Mouse (Mus musculus): ENCODE data around the gene Olfr45. TPM values are rescaled to one million over a fixed set of nuclear protein-coding genes. Genes with fewer than 3 reads are reported as not detected.
"Not testable (repeated sequence)": the region's sequence is repeated elsewhere in the genome, so short reads cannot be mapped to it uniquely, and the experiment has no call there.

Gene Olfr45
- not detected in 2 replicates for polyA plus RNA-seq (2014; fragmentation: Nextera tagmentation; extraction: Ambion mirVana)

DNA sequence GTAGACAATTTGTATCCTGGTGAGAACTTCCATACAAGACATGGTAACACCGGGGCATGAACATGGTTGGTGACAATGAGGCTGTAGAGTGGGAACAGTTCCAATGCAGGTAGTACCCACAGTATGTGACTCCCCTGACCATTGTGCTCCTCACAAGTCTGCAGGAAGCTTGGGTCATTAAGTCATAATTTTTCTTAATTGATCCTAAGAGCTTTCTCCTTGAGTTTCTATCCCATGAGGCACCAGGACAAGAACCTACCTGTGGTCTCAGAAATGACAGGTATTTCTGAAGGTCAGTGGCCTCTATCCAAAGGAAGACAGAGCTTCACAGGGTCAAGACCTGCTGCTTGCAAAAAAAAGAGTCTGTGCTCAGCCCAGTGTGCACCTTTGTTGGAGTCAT is at the start of gene Olfr45:
Gene Olfr45, plus strand, starts transcription at position 301 of the 400 bp plus-strand sequence.
- H3K9me3 ChIP-seq (replicated peaks; ENCODE audit: control insufficient read depth, low read length), result no peaks in the 10 kb centered on the region
- DNase-seq (ENCODE audit: low spot score), result no peak
- no peak within 1 kb of the TSS for H3K27ac ChIP-seq (ENCODE audit: low read depth, low read length)
- ATAC-seq, result no peak
- 86% methylated on average over 1 of the region's 1 CpGs for WGBS
- no peaks in the 10 kb centered on the region for H3K27me3 ChIP-seq (replicated peaks; ENCODE audit: control insufficient read depth, insufficient read depth, low read length)
- H3K4me1 ChIP-seq (ENCODE audit: control insufficient read depth, insufficient read depth, low read length), result no peaks in the 10 kb centered on the region
- no peak within 1 kb of the TSS for H3K4me2 ChIP-seq (ENCODE audit: low read length)
- H3K9ac ChIP-seq (ENCODE audit: low read length), result no peak within 1 kb of the TSS
- H3K36me3 ChIP-seq (ENCODE audit: control insufficient read depth, insufficient read depth, low read length), result no peaks in the 10 kb centered on the region
- no peak within 1 kb of the TSS for H3K4me3 ChIP-seq (ENCODE audit: low read depth, low read length)

DNA sequence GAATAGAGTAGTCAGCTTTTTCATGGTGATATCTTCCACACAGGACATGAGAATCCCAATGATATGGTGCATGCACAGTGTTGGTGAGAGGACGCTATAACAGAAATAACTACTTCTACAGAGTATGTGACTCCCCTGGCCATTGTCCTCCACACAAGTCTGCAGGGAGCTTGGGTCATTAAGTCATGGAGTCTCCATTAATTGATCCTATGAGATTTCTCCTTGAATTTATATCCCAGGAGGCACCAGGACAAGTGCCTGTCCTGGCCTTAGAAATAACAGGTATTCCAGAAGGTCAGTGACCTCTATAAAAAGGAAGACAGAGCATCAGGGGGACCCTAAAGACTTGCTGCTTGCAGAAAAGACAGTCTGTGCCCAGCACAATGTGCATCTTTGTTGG is 35.6 kb upstream of the Olfr45 start, which contains the start of gene Olfr53:
Gene Olfr53, plus strand, starts transcription at position 301 of the 400 bp plus-strand sequence.
- no peaks in the 10 kb centered on the region for H3K27me3 ChIP-seq (replicated peaks; ENCODE audit: control insufficient read depth, insufficient read depth, low read length)
- H3K27ac ChIP-seq (ENCODE audit: low read depth, low read length), result no peak within 1 kb of the TSS

DNA sequence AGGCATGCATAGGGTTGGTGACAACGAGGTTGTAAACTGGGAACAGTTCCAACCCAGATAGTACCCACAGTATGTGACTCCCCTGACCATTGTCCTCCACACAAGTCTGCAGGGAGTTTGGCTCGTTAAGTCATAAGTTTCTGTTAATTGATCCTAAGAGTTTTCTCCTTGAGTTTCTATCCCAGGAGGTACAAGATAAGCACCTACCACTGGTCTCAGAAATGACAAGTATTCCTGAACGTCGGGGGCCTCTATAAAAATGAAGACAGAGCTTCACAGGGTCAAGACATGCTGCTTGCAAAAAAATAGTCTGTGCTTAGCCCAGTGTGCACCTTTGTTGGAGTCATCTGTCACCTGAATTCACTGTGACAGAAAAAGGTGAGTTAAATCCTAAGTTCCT is 22.1 kb upstream of the Olfr45 start, which contains the start of gene Olfr539:
Gene Olfr539, plus strand, starts transcription at position 301 of the 400 bp plus-strand sequence.
- DNase-seq (ENCODE audit: low spot score), result no peak
- H3K4me2 ChIP-seq (ENCODE audit: low read length), result no peak within 1 kb of the TSS
- no peaks in the 10 kb centered on the region for H3K9me3 ChIP-seq (replicated peaks; ENCODE audit: control insufficient read depth, low read length)
- H3K4me3 ChIP-seq (ENCODE audit: low read depth, low read length), result no peak within 1 kb of the TSS
- no peaks in the 10 kb centered on the region for H3K4me1 ChIP-seq (ENCODE audit: control insufficient read depth, insufficient read depth, low read length)
- no peaks in the 10 kb centered on the region for H3K27me3 ChIP-seq (replicated peaks; ENCODE audit: control insufficient read depth, insufficient read depth, low read length)
- no peak for ATAC-seq
- no peak within 1 kb of the TSS for H3K27ac ChIP-seq (ENCODE audit: low read depth, low read length)
- 62% methylated on average over 4 of the region's 4 CpGs for whole genome bisulfite sequencing
- no peaks in the 10 kb centered on the region for H3K36me3 ChIP-seq (ENCODE audit: control insufficient read depth, insufficient read depth, low read length)
- no peak within 1 kb of the TSS for H3K9ac ChIP-seq (ENCODE audit: low read length)

More for the DNA sequence above, 35.6 kb upstream of the Olfr45 start, which contains the start of gene Olfr53:
- H3K9ac ChIP-seq (ENCODE audit: low read length), result no peak within 1 kb of the TSS
- H3K4me3 ChIP-seq (ENCODE audit: low read depth, low read length), result no peak within 1 kb of the TSS
- no peaks in the 10 kb centered on the region for H3K4me1 ChIP-seq (ENCODE audit: control insufficient read depth, insufficient read depth, low read length)
- H3K4me2 ChIP-seq (ENCODE audit: low read length), result no peak within 1 kb of the TSS
- H3K36me3 ChIP-seq (ENCODE audit: control insufficient read depth, insufficient read depth, low read length), result no peaks in the 10 kb centered on the region
- WGBS, result 88% methylated on average over 1 of the region's 1 CpGs
- H3K9me3 ChIP-seq (replicated peaks; ENCODE audit: control insufficient read depth, low read length), result no peaks in the 10 kb centered on the region
- DNase-seq (ENCODE audit: low spot score), result no peak
- no peak for ATAC-seq

DNA sequence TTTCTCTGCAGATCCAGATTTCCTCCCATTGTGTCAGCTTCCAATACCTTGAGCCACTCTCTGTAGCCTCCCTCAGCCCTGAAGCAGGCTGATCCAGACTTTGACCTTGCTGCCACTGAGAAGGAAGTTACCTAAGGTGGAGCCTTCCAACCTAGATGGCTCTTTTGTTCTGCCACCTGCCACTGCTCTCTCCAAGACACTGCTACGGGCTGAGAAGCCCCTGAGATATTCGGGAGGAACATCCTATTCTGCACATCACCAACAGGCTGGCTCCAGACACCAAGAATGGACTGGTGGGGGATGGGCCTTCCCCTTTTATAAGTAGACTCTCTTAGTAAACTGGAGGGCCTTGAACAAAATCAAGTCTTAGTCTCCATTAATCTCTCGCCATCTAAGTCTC is 11.1 kb upstream of the Olfr45 start:
- H3K27me3 ChIP-seq (replicated peaks; ENCODE audit: control insufficient read depth, insufficient read depth, low read length); H3K27ac ChIP-seq (ENCODE audit: low read depth, low read length); H3K4me1 ChIP-seq (ENCODE audit: control insufficient read depth, insufficient read depth, low read length); H3K4me3 ChIP-seq (ENCODE audit: low read depth, low read length); H3K4me2 ChIP-seq (ENCODE audit: low read length); DNase-seq (ENCODE audit: low spot score); H3K9ac ChIP-seq (ENCODE audit: low read length); ATAC-seq; H3K9me3 ChIP-seq (replicated peaks; ENCODE audit: control insufficient read depth, low read length); H3K36me3 ChIP-seq (ENCODE audit: control insufficient read depth, insufficient read depth, low read length): not testable (repeated sequence)
- 89% methylated on average over 3 of the region's 3 CpGs for WGBS

DNA sequence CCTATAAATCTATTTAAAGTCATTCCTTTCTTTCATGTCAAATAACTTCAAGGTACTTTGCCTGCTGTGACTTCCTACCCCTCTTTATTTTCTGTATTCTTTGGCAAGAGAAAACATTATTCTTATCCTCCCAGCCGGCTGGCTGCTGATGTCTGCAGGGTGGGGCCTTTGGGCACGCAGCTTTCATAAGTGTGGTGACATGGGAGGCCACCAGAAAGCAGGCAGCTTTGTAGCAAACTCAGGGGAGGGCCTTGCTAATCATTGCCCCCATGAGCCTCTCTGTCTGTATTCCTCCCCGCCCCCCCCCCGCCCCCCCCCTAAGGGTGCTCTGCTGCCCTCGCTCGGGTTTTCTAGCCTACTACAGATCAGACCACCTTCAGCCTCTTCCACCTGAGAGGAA is 5.9 kb upstream of the Olfr45 start:
- Histone ChIP-seq H3K4me1 (ENCODE audit: control insufficient read depth, insufficient read depth, low read length) (no peaks in the 10 kb centered on the region), H3K4me2 (ENCODE audit: low read length) (0 out of 2 replicates have a peak overlapping the region, but pooled peaks have one; percentile 9), H3K9ac (ENCODE audit: low read length) (no peak overlapping the region), H3K27me3 (replicated peaks; ENCODE audit: control insufficient read depth, insufficient read depth, low read length) (no peaks in the 10 kb centered on the region), H3K9me3 (replicated peaks; ENCODE audit: control insufficient read depth, low read length) (0 out of 2 replicates have a peak, but pooled peaks cover 2% of the 10 kb centered on the region), H3K27ac (ENCODE audit: low read depth, low read length) (no peak overlapping the region), H3K36me3 (ENCODE audit: control insufficient read depth, insufficient read depth, low read length) (no peaks in the 10 kb centered on the region), H3K4me3 (ENCODE audit: low read depth, low read length) (no peak overlapping the region)
- DNase-seq (ENCODE audit: low spot score) (no peak), ATAC-seq (no peak)
- under 1% methylated on average over 5 of the region's 6 CpGs for WGBS

DNA sequence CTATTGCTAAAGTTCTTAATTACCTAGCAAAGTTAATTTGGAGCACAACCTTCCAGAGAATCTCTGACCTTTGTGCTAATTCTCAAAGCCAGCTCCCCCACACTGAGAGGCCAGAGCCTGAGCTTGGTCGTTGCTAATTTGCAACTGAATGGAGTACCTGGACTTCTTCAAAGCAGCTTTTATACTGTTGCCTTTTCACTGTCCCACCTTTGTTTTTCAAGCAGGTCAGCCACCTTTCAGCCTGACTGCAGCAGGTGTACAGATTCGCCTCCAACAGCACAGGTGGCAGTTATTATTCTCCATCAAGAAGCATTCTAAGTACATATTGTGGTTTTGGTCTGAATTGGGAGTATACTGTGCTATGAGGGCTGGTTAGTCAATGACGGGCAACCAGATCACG is 2.2 kb upstream of the Olfr45 start:
- ATAC-seq; DNase-seq (ENCODE audit: low spot score); H3K9me3 ChIP-seq (replicated peaks; ENCODE audit: control insufficient read depth, low read length); H3K27me3 ChIP-seq (replicated peaks; ENCODE audit: control insufficient read depth, insufficient read depth, low read length); H3K9ac ChIP-seq (ENCODE audit: low read length); H3K4me3 ChIP-seq (ENCODE audit: low read depth, low read length); H3K4me2 ChIP-seq (ENCODE audit: low read length); H3K27ac ChIP-seq (ENCODE audit: low read depth, low read length); H3K36me3 ChIP-seq (ENCODE audit: control insufficient read depth, insufficient read depth, low read length); H3K4me1 ChIP-seq (ENCODE audit: control insufficient read depth, insufficient read depth, low read length): not testable (repeated sequence)
- WGBS, result 61% methylated on average over 4 of the region's 4 CpGs

DNA sequence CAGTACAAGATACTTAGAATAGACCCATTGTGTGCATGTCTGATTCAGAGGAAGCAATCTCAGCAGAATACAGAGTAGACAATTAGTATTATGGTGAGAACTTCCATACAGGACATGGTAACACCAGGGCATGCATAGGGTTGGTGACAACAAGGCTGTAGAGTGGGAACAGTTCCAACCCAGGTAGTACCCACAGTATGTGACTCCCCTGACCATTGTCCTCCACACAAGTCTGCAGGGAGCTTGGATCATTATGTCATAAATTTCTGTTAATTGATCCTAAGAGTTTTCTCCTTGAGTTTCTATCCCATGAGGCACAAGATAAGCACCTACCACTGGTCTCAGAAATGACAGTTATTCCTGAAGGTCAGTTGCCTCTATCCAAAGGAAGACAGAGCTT is 15.2 kb downstream of the Olfr45 start, which contains the start of gene Olfr541:
Gene Olfr541, plus strand, starts transcription at position 301 of the 400 bp plus-strand sequence.
- H3K27me3 ChIP-seq (replicated peaks; ENCODE audit: control insufficient read depth, insufficient read depth, low read length), result no peaks in the 10 kb centered on the region
- no peak within 1 kb of the TSS for H3K4me2 ChIP-seq (ENCODE audit: low read length)
- no peaks in the 10 kb centered on the region for H3K4me1 ChIP-seq (ENCODE audit: control insufficient read depth, insufficient read depth, low read length)
- ATAC-seq, result no peak
- H3K27ac ChIP-seq (ENCODE audit: low read depth, low read length), result no peak within 1 kb of the TSS
- no peak within 1 kb of the TSS for H3K4me3 ChIP-seq (ENCODE audit: low read depth, low read length)
- no peaks in the 10 kb centered on the region for H3K36me3 ChIP-seq (ENCODE audit: control insufficient read depth, insufficient read depth, low read length)
- DNase-seq (ENCODE audit: low spot score), result no peak
- H3K9ac ChIP-seq (ENCODE audit: low read length), result no peak within 1 kb of the TSS
- no peaks in the 10 kb centered on the region for H3K9me3 ChIP-seq (replicated peaks; ENCODE audit: control insufficient read depth, low read length)

DNA sequence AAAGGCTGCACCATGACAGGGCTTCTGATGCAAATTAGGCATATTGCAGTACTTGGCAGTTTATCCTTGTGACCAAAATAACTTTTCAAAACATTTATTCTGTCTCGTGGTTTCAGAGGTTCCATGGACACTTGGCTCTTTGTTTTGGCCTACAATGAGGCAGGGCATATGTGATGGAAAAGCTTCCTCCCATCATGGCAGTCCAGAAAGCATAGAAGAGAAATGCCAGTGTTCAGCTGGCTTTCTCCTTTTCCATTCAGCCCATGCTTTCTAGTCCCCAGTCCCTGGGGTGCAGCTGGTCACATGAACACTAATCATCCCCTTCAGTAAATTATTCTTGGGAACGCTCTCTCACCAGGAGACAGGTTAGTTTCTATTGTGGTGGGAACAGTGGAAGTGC is 24.6 kb downstream of the Olfr45 start:
- peak; percentile 42; the same call in 1 of the 2 replicates for ATAC-seq
- Histone ChIP-seq H3K27me3 (replicated peaks; ENCODE audit: control insufficient read depth, insufficient read depth, low read length) (no peaks in the 10 kb centered on the region), H3K4me3 (ENCODE audit: low read depth, low read length) (no peak overlapping the region), H3K9me3 (replicated peaks; ENCODE audit: control insufficient read depth, low read length) (no peaks in the 10 kb centered on the region), H3K27ac (ENCODE audit: low read depth, low read length) (no peak overlapping the region), H3K9ac (ENCODE audit: low read length) (no peak overlapping the region), H3K4me2 (ENCODE audit: low read length) (no peak overlapping the region), H3K4me1 (ENCODE audit: control insufficient read depth, insufficient read depth, low read length) (no peaks in the 10 kb centered on the region), H3K36me3 (ENCODE audit: control insufficient read depth, insufficient read depth, low read length) (no peaks in the 10 kb centered on the region)
- DNase-seq (ENCODE audit: low spot score), result peak; percentile 19
- 10% methylated on average over 2 of the region's 2 CpGs for WGBS

DNA sequence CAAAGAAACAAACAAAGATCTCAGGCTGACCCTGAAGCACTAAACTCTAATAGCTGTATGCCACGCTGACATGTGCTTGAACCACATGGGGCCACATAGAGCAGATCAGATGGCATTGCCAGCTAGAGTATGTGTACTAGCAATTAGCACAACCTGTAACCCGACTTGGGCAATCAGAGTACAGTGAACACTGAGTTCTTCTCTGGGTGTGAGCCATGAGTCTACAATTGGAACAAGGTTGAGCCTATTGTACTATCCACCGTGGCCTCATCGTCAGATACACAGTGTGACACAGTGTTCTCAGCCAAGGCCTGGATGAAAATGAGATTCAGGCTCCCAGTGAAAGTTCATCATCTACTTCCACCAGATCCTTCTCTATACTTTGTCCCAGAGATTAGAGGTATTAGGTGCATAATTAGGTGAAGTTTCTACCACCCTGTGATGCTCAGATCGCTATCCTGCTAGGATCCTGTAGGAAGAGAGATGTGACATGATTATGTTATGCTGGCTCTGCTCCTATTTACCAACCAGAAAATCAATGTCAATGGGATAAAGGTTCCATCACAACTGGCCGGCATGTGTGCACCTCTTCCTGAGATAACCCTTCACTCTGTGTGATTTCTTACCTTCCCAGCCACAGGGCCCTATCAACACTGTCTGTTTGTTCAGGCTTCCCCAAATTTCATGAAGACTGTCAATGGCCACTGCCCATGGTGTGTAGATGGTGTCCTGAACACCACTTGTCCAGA is 26.0 kb downstream of the Olfr45 start:
- Histone ChIP-seq H3K4me2 (ENCODE audit: low read length) (no peak overlapping the region), H3K4me3 (ENCODE audit: low read depth, low read length) (no peak overlapping the region), H3K9me3 (replicated peaks; ENCODE audit: control insufficient read depth, low read length) (no peaks in the 10 kb centered on the region), H3K36me3 (ENCODE audit: control insufficient read depth, insufficient read depth, low read length) (no peaks in the 10 kb centered on the region), H3K27me3 (replicated peaks; ENCODE audit: control insufficient read depth, insufficient read depth, low read length) (no peaks in the 10 kb centered on the region), H3K27ac (ENCODE audit: low read depth, low read length) (no peak overlapping the region), H3K4me1 (ENCODE audit: control insufficient read depth, insufficient read depth, low read length) (no peaks in the 10 kb centered on the region), H3K9ac (ENCODE audit: low read length) (no peak overlapping the region)
- DNase-seq (ENCODE audit: low spot score) (no peak), ATAC-seq (no peak)
- WGBS, result 79% methylated on average over 6 of the region's 6 CpGs

Measured in forebrain, embryonic 14.5 days (tissue).